25 mouse cellular contexts compared by ENCODE assay signal in the genomic region with DNA sequence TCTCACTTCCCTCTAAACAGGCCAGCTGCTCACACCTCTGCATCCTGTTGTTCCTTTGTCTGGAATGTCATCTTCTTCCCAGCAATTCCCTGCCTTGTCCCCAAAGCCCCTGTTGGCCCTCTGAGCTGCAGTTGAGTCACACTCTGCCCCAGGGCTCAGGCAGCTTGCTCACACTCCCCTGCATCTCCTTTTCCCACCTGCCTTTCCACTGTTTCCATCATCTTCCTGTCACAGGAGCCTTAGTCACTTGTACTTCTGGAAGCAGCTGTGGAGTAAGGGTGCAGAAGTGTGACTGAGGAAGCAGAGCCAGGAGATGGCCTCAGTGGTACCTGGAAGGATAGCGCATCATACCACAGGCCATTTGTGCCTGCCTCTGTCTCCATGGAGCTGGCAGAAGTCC. TPM values are rescaled to one million over a fixed set of nuclear protein-coding genes. Genes with fewer than 3 reads are reported as not detected.
DNase-seq lines count a peak whose midpoint lies in the region; ATAC-seq and TF ChIP-seq lines count a peak whose summit lies in the region.
"Had no signal": no experiment of that assay in that cellular context is flagged by ENCODE, and none has a peak within 500 bp of the region (broad histone marks: within the 10 kb centered on the region; RNA-seq: fewer than 3 reads in every experiment).

No protein-coding gene starts in this region.

- H3K79me2 ChIP-seq in C2C12 (ENCODE audit: control insufficient read depth, insufficient read depth) = no peaks in the 10 kb centered on the region

- H3K27ac ChIP-seq in hindbrain, embryonic 13.5 days = no peak overlapping the region
- H3K27ac ChIP-seq: embryonic facial prominence, embryonic 13.5 days; embryonic facial prominence, embryonic 15.5 days; forebrain, embryonic 10.5 days; forebrain, embryonic 12.5 days had no signal

- H3K4me3 ChIP-seq in C2C12 (ENCODE audit: insufficient read depth, poor library complexity, severe bottlenecking) = no peak overlapping the region
- no peak overlapping the region for H3K4me3 ChIP-seq in hindbrain, embryonic 13.5 days
- H3K4me3 ChIP-seq: embryonic facial prominence, embryonic 13.5 days; embryonic facial prominence, embryonic 15.5 days; erythroblast, embryonic 14.5 days; forebrain, embryonic 10.5 days; forebrain, embryonic 12.5 days had no signal

- no peaks in the 10 kb centered on the region for H3K9me3 ChIP-seq in hindbrain, embryonic 13.5 days
- H3K9me3 ChIP-seq: embryonic facial prominence, embryonic 13.5 days; embryonic facial prominence, embryonic 15.5 days; forebrain, embryonic 10.5 days; forebrain, embryonic 12.5 days had no signal

- intact Hi-C loops in heart, postnatal 36 days (cut with DNase I) = no loop called here
- intact Hi-C loops in heart, postnatal 25 days (cut with DNase I) = no loop called here

- no peaks in the 10 kb centered on the region for H3K4me1 ChIP-seq in hindbrain, embryonic 13.5 days (replicated peaks)
- H3K4me1 ChIP-seq: embryonic facial prominence, embryonic 13.5 days; embryonic facial prominence, embryonic 15.5 days; forebrain, embryonic 10.5 days; forebrain, embryonic 12.5 days had no signal

- no peaks in the 10 kb centered on the region for H3K36me3 ChIP-seq in C2C12 (ENCODE audit: control insufficient read depth, insufficient read depth)
- H3K36me3 ChIP-seq in hindbrain, embryonic 13.5 days = peaks cover 13% of the 10 kb centered on the region

- CTCF ChIA-PET in Patski (lab: Charles Lee) = interaction anchor here (1.1 to 1.7 kb wide), 2 partner anchors 8 to 11 kb away, joined by 4 read pairs; no protein-coding TSS in a partner anchor

- DNase-seq in heart, adult 11 months = peak; percentile 60
- no peak for DNase-seq in heart, postnatal 36 days
- DNase-seq in 3134 (ENCODE audit: extremely low read depth, insufficient read length, low spot score) (peak; percentile 69), Patski (ENCODE audit: low read depth, low spot score) (no peak)
- DNase-seq in heart, postnatal 25 days (ENCODE audit: low spot score) = no peak
- DNase-seq: adrenal gland, adult 2 months; adrenal gland, postnatal 10 days; adrenal gland, postnatal 25 days; B cell, adult 2 months; cerebellum, adult 11 months; cerebellum, adult 18-20 months; cerebellum, adult 8-10 months; cerebellum, adult 9-11 months; cerebellum, postnatal 14 days; cerebellum, postnatal 36 days; embryo, embryonic 11 days had no signal

- in situ Hi-C loops in Patski (cut with MboI; ENCODE audit: low pct_unique_long_range_greater_than_20kb) = no loop called here

- no peak overlapping the region for H3K4me2 ChIP-seq in hindbrain, embryonic 13.5 days
- H3K4me2 ChIP-seq: embryonic facial prominence, embryonic 13.5 days; embryonic facial prominence, embryonic 15.5 days; forebrain, embryonic 12.5 days had no signal

- no peak overlapping the region for H3K9ac ChIP-seq in hindbrain, embryonic 13.5 days
- H3K9ac ChIP-seq: embryonic facial prominence, embryonic 13.5 days; embryonic facial prominence, embryonic 15.5 days; forebrain, embryonic 12.5 days had no signal

- H3ac ChIP-seq in C2C12 (ENCODE audit: control insufficient read depth, insufficient read length, low read depth) = no peak overlapping the region

- 82% methylated on average over 1 of the region's 1 CpGs for WGBS in hindbrain, embryonic 13.5 days

- H3K27me3 ChIP-seq in C2C12 (ENCODE audit: control insufficient read depth, insufficient read depth, insufficient read length) (no peaks in the 10 kb centered on the region), Patski (no peaks in the 10 kb centered on the region)
- 0 out of 2 replicates have a peak, but pooled peaks cover 3% of the 10 kb centered on the region for H3K27me3 ChIP-seq in hindbrain, embryonic 13.5 days
- H3K27me3 ChIP-seq: embryonic facial prominence, embryonic 13.5 days; embryonic facial prominence, embryonic 15.5 days; forebrain, embryonic 12.5 days had no signal

- no peak for TF ChIP-seq CTCF in C2C12 (IDR thresholded peaks at IDR 0.05; ENCODE audit: control insufficient read depth, insufficient read depth, insufficient read length)
- TF ChIP-seq CTCF in Patski (IDR thresholded peaks at IDR 0.05) = no peak

- H3K79me3 ChIP-seq in C2C12 (ENCODE audit: low read depth) = no peaks in the 10 kb centered on the region

- POLR2A ChIA-PET in Patski (lab: Charles Lee) = interaction anchor here (1.0 to 1.8 kb wide), 2 partner anchors 11 to 18 kb away, joined by 3 to 6 read pairs; partner anchors contain the start of gene Camk1

- ATAC-seq in Patski = peak; percentile 44
- ATAC-seq in hindbrain, embryonic 13.5 days (ENCODE audit: low FRiP score) = no peak
- ATAC-seq: forebrain, embryonic 14.5 days; forebrain, embryonic 16.5 days had no signal

TF ChIP-seq in C2C12, 6 proteins besides CTCF, POLR2A, EP300 and RAD21:
- no peak for TF ChIP-seq USF1 (IDR thresholded peaks at IDR 0.05; ENCODE audit: low read depth)
- peak; percentile 46 for TF ChIP-seq MYOD1 (IDR thresholded peaks at IDR 0.05; ENCODE audit: control insufficient read depth, insufficient read length, low read depth)

RNA-seq across cellular contexts. Expression of gene Tada3, which starts 15.4 kb away (rescaled TPM):
- 10 to 100 TPM; 23.6 to 24.4 TPM for total RNA-seq in heart, postnatal 36 days (2021)
- polyA plus RNA-seq in C2C12 (2012; fragmentation: generic; extraction: Trizol) = 31.7 TPM
- 53.0 TPM for polyA plus RNA-seq in Patski (2021)
- 70.0 and 70.6 TPM in 2 replicates for polyA plus RNA-seq in hindbrain, embryonic 13.5 days (2015; fragmentation: Nextera tagmentation; extraction: Ambion mirVana)
- total RNA-seq in heart, postnatal 25 days (2021) = 10 to 100 TPM; 21.2 to 24.4 TPM

RNA-seq across cellular contexts. Expression of gene Arpc4, which starts 15.7 kb away (rescaled TPM):
- 10 to 100 TPM; 69.5 to 73.0 TPM for total RNA-seq in heart, postnatal 36 days (2021)
- polyA plus RNA-seq in C2C12 (2012; fragmentation: generic; extraction: Trizol) = 364 TPM
- polyA plus RNA-seq in Patski (2021) = 241 TPM
- polyA plus RNA-seq in hindbrain, embryonic 13.5 days (2015; fragmentation: Nextera tagmentation; extraction: Ambion mirVana) = 416 and 430 TPM in 2 replicates
- 10 to 100 TPM; 66.4 to 74.2 TPM for total RNA-seq in heart, postnatal 25 days (2021)

RNA-seq across cellular contexts. Expression of gene Camk1, which starts 18.5 kb away (rescaled TPM):
- total RNA-seq in heart, postnatal 36 days (2021) = 10 to 100 TPM; 65.3 to 78.4 TPM
- polyA plus RNA-seq in C2C12 (2012; fragmentation: generic; extraction: Trizol) = 43.2 TPM
- 130 TPM for polyA plus RNA-seq in Patski (2021)
- 79.6 and 86.3 TPM in 2 replicates for polyA plus RNA-seq in hindbrain, embryonic 13.5 days (2015; fragmentation: Nextera tagmentation; extraction: Ambion mirVana)
- 10 to 100 TPM; 65.9 to 68.5 TPM for total RNA-seq in heart, postnatal 25 days (2021)

RNA-seq across cellular contexts. Expression of gene Ttll3, which starts 26.8 kb away (rescaled TPM):
- 1 to 10 TPM in 1 of 2 experiments, under 1 TPM in 1; 0.67 to 1.5 TPM for total RNA-seq in heart, postnatal 36 days (2021)
- polyA plus RNA-seq in C2C12 (2012; fragmentation: generic; extraction: Trizol) (1.6 TPM), Patski (2021) (10.1 TPM)
- polyA plus RNA-seq in hindbrain, embryonic 13.5 days (2015; fragmentation: Nextera tagmentation; extraction: Ambion mirVana) = 11.8 TPM in 2 replicates
- total RNA-seq in heart, postnatal 25 days (2021) = 1 to 10 TPM; 1.0 to 1.4 TPM

RNA-seq across cellular contexts. Expression of gene Ogg1, which starts 35.5 kb away (rescaled TPM):
- total RNA-seq in heart, postnatal 36 days (2021) = 1 to 10 TPM; 4.7 to 7.4 TPM
- polyA plus RNA-seq in C2C12 (2012; fragmentation: generic; extraction: Trizol) (18.5 TPM), Patski (2021) (26.2 TPM)
- 8.7 and 9.6 TPM in 2 replicates for polyA plus RNA-seq in hindbrain, embryonic 13.5 days (2015; fragmentation: Nextera tagmentation; extraction: Ambion mirVana)
- total RNA-seq in heart, postnatal 25 days (2021) = 1 to 10 TPM; 4.4 to 4.8 TPM

Comparison
In these comparisons a context has a peak if more than half of its experiments do, and no peak if none do; other contexts are left out.
1. DNase-seq: peak in heart, adult 11 months (single experiment) and 3134 (single experiment); none in heart, postnatal 36 days (0 of 2), Patski (single experiment) and heart, postnatal 25 days (single experiment).